Mouse (Mus musculus): ENCODE measurements around the gene Tmem131. TPM values are rescaled to one million over a fixed set of nuclear protein-coding genes. Genes with fewer than 3 reads are reported as not detected.
A peak's percentile ranks its signal among the peaks of the same experiment; 100 is the strongest.

Tmem131 gene
- polyA plus RNA-seq, 1 experiment from 2014 or later = 6.5 TPM

- no peak for DNase-seq
- Histone ChIP-seq H3K27me3 (0 out of 2 replicates have a peak, but pooled peaks cover 5% of the 10 kb centered on the region), H3K27ac (peak overlapping the region; percentile 94), H3K9me3 (replicated peaks) (no peaks in the 10 kb centered on the region), H3K9ac (peak overlapping the region; percentile 100), H3K4me3 (replicated peaks) (peak overlapping the region; percentile 100), H3K4me1 (replicated peaks) (peaks cover 81% of the 10 kb centered on the region), H3K4me2 (peak overlapping the region; percentile 82), H3K36me3 (no peaks in the 10 kb centered on the region)
- no peak for ATAC-seq (ENCODE audit: low read depth)
- 22% methylated on average over 3 of the region's 3 CpGs for WGBS (ENCODE audit: insufficient replicate concordance)
These were observed 5.8 kb downstream of the Tmem131 start for GRCm38 (mm10) chr1:36937648-36938047.

DNA sequence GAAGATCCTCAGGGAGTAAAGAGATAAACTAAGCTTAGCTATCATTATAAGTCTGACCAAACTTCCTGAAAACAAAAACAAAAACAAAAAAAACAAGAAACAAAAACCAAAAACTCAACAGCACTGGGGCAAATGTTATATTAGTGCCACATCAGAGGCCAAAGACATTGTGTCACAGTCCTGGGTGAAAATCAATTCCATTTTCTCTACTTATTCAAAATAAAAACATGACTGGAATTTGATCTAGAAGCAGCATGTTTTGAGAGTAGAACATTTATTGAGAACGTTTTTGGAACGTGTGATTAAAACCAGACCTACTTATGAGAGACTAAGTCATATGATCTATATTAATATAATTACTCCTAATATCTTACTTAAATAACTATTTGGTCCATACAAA is 6.5 kb downstream of the Tmem131 start:
- Histone ChIP-seq H3K9me3 (replicated peaks) (no peaks in the 10 kb centered on the region), H3K9ac (peak overlapping the region; percentile 100), H3K27me3 (0 out of 2 replicates have a peak, but pooled peaks cover 5% of the 10 kb centered on the region), H3K4me3 (replicated peaks) (peak overlapping the region; percentile 100), H3K4me1 (replicated peaks) (peaks cover 81% of the 10 kb centered on the region), H3K4me2 (peak overlapping the region; percentile 82), H3K27ac (peak overlapping the region; percentile 47; the same call in 1 of the 2 replicates), H3K36me3 (no peaks in the 10 kb centered on the region)
- DNase-seq = no peak
- 57% methylated on average over 2 of the region's 2 CpGs for WGBS (ENCODE audit: insufficient replicate concordance)
- ATAC-seq (ENCODE audit: low read depth) = no peak

- 24% methylated on average over 7 of the region's 7 CpGs for WGBS (ENCODE audit: insufficient replicate concordance)
- no peaks in the 10 kb centered on the region for H3K36me3 ChIP-seq
- H3K4me2 ChIP-seq = peak overlapping the region; percentile 82
- DNase-seq = no peak
- no peaks in the 10 kb centered on the region for H3K9me3 ChIP-seq (replicated peaks)
- peak overlapping the region; percentile 100 for H3K4me3 ChIP-seq (replicated peaks)
- no peak for ATAC-seq (ENCODE audit: low read depth)
- peak overlapping the region; percentile 100 for H3K9ac ChIP-seq
- peaks cover 78% of the 10 kb centered on the region for H3K4me1 ChIP-seq (replicated peaks)
- H3K27ac ChIP-seq = peak overlapping the region; percentile 89; the same call in 1 of the 2 replicates
- 0 out of 2 replicates have a peak, but pooled peaks cover 5% of the 10 kb centered on the region for H3K27me3 ChIP-seq
These were observed 6.9 kb downstream of the Tmem131 start for GRCm38 (mm10) chr1:36936567-36936966.

- ATAC-seq (ENCODE audit: low read depth) = no peak
- 47% methylated on average over 6 of the region's 6 CpGs for WGBS (ENCODE audit: insufficient replicate concordance)
- Histone ChIP-seq H3K4me2 (peak overlapping the region; percentile 82), H3K4me3 (replicated peaks) (peak overlapping the region; percentile 100), H3K27ac (peak overlapping the region; percentile 89), H3K36me3 (0 out of 2 replicates have a peak, but pooled peaks cover 4% of the 10 kb centered on the region), H3K9me3 (replicated peaks) (no peaks in the 10 kb centered on the region), H3K9ac (peak overlapping the region; percentile 100), H3K4me1 (replicated peaks) (peaks cover 77% of the 10 kb centered on the region), H3K27me3 (no peaks in the 10 kb centered on the region)
- DNase-seq = no peak
These were observed 8.7 kb downstream of the Tmem131 start for GRCm38 (mm10) chr1:36934778-36935177.

- 31% methylated on average over 8 of the region's 8 CpGs for WGBS (ENCODE audit: insufficient replicate concordance)
- no peaks in the 10 kb centered on the region for H3K9me3 ChIP-seq (replicated peaks)
- H3K4me1 ChIP-seq (replicated peaks) = peaks cover 84% of the 10 kb centered on the region
- peak overlapping the region; percentile 89 for H3K27ac ChIP-seq
- H3K27me3 ChIP-seq = no peaks in the 10 kb centered on the region
- ATAC-seq (ENCODE audit: low read depth) = peak; percentile 96
- peak; percentile 81 for DNase-seq
- peak overlapping the region; percentile 82 for H3K4me2 ChIP-seq
- peak overlapping the region; percentile 100 for H3K4me3 ChIP-seq (replicated peaks)
- peak overlapping the region; percentile 100 for H3K9ac ChIP-seq
- H3K36me3 ChIP-seq = 0 out of 2 replicates have a peak, but pooled peaks cover 4% of the 10 kb centered on the region
These were observed 9.4 kb downstream of the Tmem131 start for GRCm38 (mm10) chr1:36933965-36934585.

- H3K36me3 ChIP-seq = 0 out of 2 replicates have a peak, but pooled peaks cover 4% of the 10 kb centered on the region
- no peak overlapping the region for H3K9ac ChIP-seq
- peak overlapping the region; percentile 63 for H3K27ac ChIP-seq
- no peaks in the 10 kb centered on the region for H3K9me3 ChIP-seq (replicated peaks)
- H3K4me3 ChIP-seq (replicated peaks) = no peak overlapping the region
- H3K4me2 ChIP-seq = no peak overlapping the region
- 83% methylated on average over 1 of the region's 1 CpGs for WGBS (ENCODE audit: insufficient replicate concordance)
- H3K4me1 ChIP-seq (replicated peaks) = peaks cover 91% of the 10 kb centered on the region
- no peak for ATAC-seq (ENCODE audit: low read depth)
- no peak for DNase-seq
- no peaks in the 10 kb centered on the region for H3K27me3 ChIP-seq
These were observed 11.2 kb downstream of the Tmem131 start for GRCm38 (mm10) chr1:36932231-36932630.

GRCm38 (mm10) chr1:36930911-36931310 is 12.6 kb downstream of the Tmem131 start:
- Histone ChIP-seq H3K27me3 (no peaks in the 10 kb centered on the region), H3K9ac (no peak overlapping the region), H3K4me1 (replicated peaks) (peaks cover 91% of the 10 kb centered on the region), H3K4me3 (replicated peaks) (no peak overlapping the region), H3K36me3 (0 out of 2 replicates have a peak, but pooled peaks cover 4% of the 10 kb centered on the region), H3K27ac (no peak overlapping the region; the same call in 1 of the 2 replicates), H3K9me3 (replicated peaks) (no peaks in the 10 kb centered on the region), H3K4me2 (no peak overlapping the region)
- WGBS (ENCODE audit: insufficient replicate concordance) = 81% methylated on average over 8 of the region's 8 CpGs
- DNase-seq = no peak
- ATAC-seq (ENCODE audit: low read depth) = no peak

GRCm38 (mm10) chr1:36929996-36930395 is 13.5 kb downstream of the Tmem131 start:
- H3K9ac ChIP-seq = no peak overlapping the region
- H3K4me3 ChIP-seq (replicated peaks) = no peak overlapping the region
- peaks cover 90% of the 10 kb centered on the region for H3K4me1 ChIP-seq (replicated peaks)
- H3K36me3 ChIP-seq = 0 out of 2 replicates have a peak, but pooled peaks cover 4% of the 10 kb centered on the region
- 91% methylated on average over 2 of the region's 2 CpGs for WGBS (ENCODE audit: insufficient replicate concordance)
- peak overlapping the region; percentile 24 for H3K27ac ChIP-seq
- no peaks in the 10 kb centered on the region for H3K27me3 ChIP-seq
- DNase-seq = no peak
- H3K4me2 ChIP-seq = no peak overlapping the region
- no peaks in the 10 kb centered on the region for H3K9me3 ChIP-seq (replicated peaks)
- no peak for ATAC-seq (ENCODE audit: low read depth)

DNA sequence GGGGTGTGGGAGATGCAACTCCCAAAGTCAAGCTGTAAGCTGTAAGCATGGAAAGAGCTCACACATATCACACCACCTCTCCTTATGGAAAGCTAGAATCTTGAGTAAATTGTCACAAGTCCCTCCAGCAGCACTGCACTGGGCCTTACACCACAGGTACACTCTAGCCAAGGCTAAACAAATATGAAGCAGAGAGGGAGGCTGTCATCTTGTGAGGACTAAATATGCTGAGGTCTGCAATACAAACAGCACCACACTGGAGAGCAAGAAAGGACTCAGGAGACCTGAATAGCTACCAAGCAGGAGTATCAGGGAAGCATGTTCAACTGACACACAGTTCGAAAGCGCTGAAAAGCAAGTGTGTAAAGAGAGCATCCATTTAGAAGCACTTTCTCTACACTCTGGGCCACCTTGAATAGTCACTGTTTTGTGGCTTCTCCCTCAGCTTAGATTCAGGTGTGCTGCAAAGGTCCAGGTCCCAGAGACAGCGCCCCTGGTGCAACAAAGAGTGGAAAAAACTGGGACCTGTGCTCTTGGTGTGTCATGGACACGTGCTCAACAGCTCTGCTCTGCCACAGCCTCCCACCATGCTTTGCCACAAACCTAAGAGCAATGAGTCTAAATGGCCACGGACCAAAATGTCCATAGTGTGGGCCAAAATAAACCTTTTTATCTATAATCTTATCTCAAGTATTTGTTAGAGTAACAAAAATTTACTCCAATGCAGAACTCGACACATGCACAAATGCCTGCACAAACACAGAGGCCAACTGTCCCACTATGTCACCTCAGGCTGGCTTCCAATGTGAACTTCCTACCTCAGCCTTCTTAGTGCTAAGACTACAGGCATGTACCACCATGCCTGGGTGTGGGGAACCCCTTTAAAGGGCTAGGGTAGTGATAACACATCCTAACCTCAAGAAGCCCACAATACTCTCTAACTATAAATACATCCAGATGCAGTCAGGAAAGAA is 14.8 kb downstream of the Tmem131 start:
- no peaks in the 10 kb centered on the region for H3K27me3 ChIP-seq
- no peak overlapping the region for H3K4me2 ChIP-seq
- 74% methylated on average over 6 of the region's 6 CpGs for WGBS (ENCODE audit: insufficient replicate concordance)
- H3K9me3 ChIP-seq (replicated peaks) = no peaks in the 10 kb centered on the region
- peak overlapping the region; percentile 18; the same call in 1 of the 2 replicates for H3K9ac ChIP-seq
- ATAC-seq (ENCODE audit: low read depth) (no peak), DNase-seq (no peak)
- peaks cover 90% of the 10 kb centered on the region for H3K4me1 ChIP-seq (replicated peaks)
- peak overlapping the region; percentile 31 for H3K27ac ChIP-seq
- H3K36me3 ChIP-seq = 0 out of 2 replicates have a peak, but pooled peaks cover 4% of the 10 kb centered on the region
- no peak overlapping the region for H3K4me3 ChIP-seq (replicated peaks)

DNA sequence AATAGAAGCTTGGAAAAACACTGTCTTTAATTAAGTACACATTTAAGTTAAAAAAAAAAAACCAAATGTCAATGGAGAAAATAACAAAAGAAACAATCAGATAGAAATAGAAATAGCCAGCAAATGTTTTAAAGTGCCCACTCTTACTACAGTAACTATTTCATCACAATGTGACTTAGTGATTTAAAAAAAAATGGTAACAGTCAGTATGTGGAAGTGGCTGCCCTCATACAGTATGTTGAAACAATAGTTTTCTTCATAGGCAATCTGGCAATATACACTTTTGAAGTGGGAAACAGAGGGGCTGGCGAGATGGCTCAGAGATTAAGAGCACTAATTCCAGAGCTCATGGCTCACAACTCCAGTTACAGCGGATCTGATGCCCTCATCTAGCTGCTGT is 15.9 kb downstream of the Tmem131 start:
- Histone ChIP-seq H3K4me2 (no peak overlapping the region), H3K4me1 (replicated peaks) (peaks cover 90% of the 10 kb centered on the region), H3K4me3 (replicated peaks) (no peak overlapping the region), H3K9me3 (replicated peaks) (no peaks in the 10 kb centered on the region), H3K9ac (0 out of 2 replicates have a peak overlapping the region, but pooled peaks have one; percentile 30), H3K27ac (no peak overlapping the region), H3K36me3 (0 out of 2 replicates have a peak, but pooled peaks cover 4% of the 10 kb centered on the region), H3K27me3 (no peaks in the 10 kb centered on the region)
- ATAC-seq (ENCODE audit: low read depth) (no peak), DNase-seq (no peak)
- 80% methylated on average over 2 of the region's 2 CpGs for WGBS (ENCODE audit: insufficient replicate concordance)

DNA sequence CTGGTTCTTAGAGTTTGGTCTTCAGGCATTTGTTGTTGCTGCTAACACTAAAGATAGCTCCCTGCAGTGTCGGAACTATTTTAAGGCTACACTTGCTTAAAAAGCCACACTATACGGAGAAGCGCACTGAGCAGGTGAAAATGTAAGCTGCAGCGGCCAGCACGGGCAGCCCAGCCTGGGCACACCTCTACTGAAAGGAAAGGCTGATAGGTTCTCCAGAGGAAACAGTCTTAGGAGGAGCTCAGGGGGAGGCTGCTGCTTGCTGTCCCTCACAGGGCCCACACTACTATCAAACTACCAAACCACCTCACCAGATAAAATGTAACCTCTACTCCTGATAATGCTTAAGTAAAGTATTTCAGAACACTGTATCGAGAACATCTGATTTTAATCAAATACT is 16.7 kb downstream of the Tmem131 start:
- ATAC-seq (ENCODE audit: low read depth) (peak; percentile 60), DNase-seq (no peak)
- Histone ChIP-seq H3K4me2 (peak overlapping the region; percentile 41), H3K9ac (peak overlapping the region; percentile 48), H3K27me3 (no peaks in the 10 kb centered on the region), H3K4me3 (replicated peaks) (no peak overlapping the region), H3K36me3 (0 out of 2 replicates have a peak, but pooled peaks cover 4% of the 10 kb centered on the region), H3K4me1 (replicated peaks) (peaks cover 91% of the 10 kb centered on the region), H3K27ac (peak overlapping the region; percentile 82), H3K9me3 (replicated peaks) (no peaks in the 10 kb centered on the region)
- 41% methylated on average over 6 of the region's 6 CpGs for WGBS (ENCODE audit: insufficient replicate concordance)

Data from liver, embryonic 13.5 days (tissue).